Mouse (Mus musculus) ES-CJ7 (cell line): Measurements from ENCODE around the gene Grid1.

Source experiments
- DNase-seq: peaks from one replicate; pipeline ENCODE4 v3.0.0; 2011; ENCODE audit warnings: low read depth, low spot score

Grid1 gene

GRCm38 (mm10) chr14:35112327-35113275, 292.7 kb downstream of the Grid1 start:
- DNase-seq, result no peak

GRCm38 (mm10) chr14:35113276-35113645, 293.4 kb downstream of the Grid1 start:
- no peak for DNase-seq

- no peak for DNase-seq
These were observed 296.0 kb downstream of the Grid1 start for GRCm38 (mm10) chr14:35115913-35116312.

GRCm38 (mm10) chr14:35120089-35120488, 300.2 kb downstream of the Grid1 start:
- DNase-seq, result no peak

GRCm38 (mm10) chr14:35120905-35121304, 301.0 kb downstream of the Grid1 start:
- DNase-seq, result no peak

GRCm38 (mm10) chr14:35122111-35122510, 302.2 kb downstream of the Grid1 start:
- no peak for DNase-seq

GRCm38 (mm10) chr14:35123260-35123875, 303.5 kb downstream of the Grid1 start:
- DNase-seq, result no peak

GRCm38 (mm10) chr14:35127616-35128015, 307.7 kb downstream of the Grid1 start:
- DNase-seq, result no peak

GRCm38 (mm10) chr14:35135056-35135455, 315.1 kb downstream of the Grid1 start:
- no peak for DNase-seq

GRCm38 (mm10) chr14:35138069-35138468, 318.2 kb downstream of the Grid1 start:
- DNase-seq, result no peak

GRCm38 (mm10) chr14:35139824-35140223, 319.9 kb downstream of the Grid1 start:
- no peak for DNase-seq

- DNase-seq, result no peak
These were observed 332.5 kb downstream of the Grid1 start for GRCm38 (mm10) chr14:35152450-35152849.

GRCm38 (mm10) chr14:35153701-35154277, 333.9 kb downstream of the Grid1 start:
- no peak for DNase-seq

GRCm38 (mm10) chr14:35154364-35154763, 334.5 kb downstream of the Grid1 start:
- no peak for DNase-seq

- no peak for DNase-seq
These were observed 337.3 kb downstream of the Grid1 start for GRCm38 (mm10) chr14:35157069-35157655.

- DNase-seq, result no peak
These were observed 339.4 kb downstream of the Grid1 start for GRCm38 (mm10) chr14:35159296-35159695.

GRCm38 (mm10) chr14:35167451-35167850, 347.5 kb downstream of the Grid1 start:
- no peak for DNase-seq

- DNase-seq, result no peak
These were observed 354.0 kb downstream of the Grid1 start for GRCm38 (mm10) chr14:35173861-35174260.

GRCm38 (mm10) chr14:35176021-35176420, 356.1 kb downstream of the Grid1 start:
- no peak for DNase-seq

GRCm38 (mm10) chr14:35179076-35179475, 359.2 kb downstream of the Grid1 start:
- no peak for DNase-seq

- DNase-seq, result no peak
These were observed 365.5 kb downstream of the Grid1 start for GRCm38 (mm10) chr14:35185399-35185798.

GRCm38 (mm10) chr14:35192256-35192655, 372.3 kb downstream of the Grid1 start:
- DNase-seq, result no peak
